Mouse (Mus musculus) heart, embryonic 14.5 days (tissue): ENCODE measurements around the gene Rai14. TPM values are rescaled to one million over a fixed set of nuclear protein-coding genes. Genes with fewer than 3 reads are reported as not detected.
A peak's percentile ranks its signal among the peaks of the same experiment; 100 is the strongest.

Experiments
- ATAC-seq: fragments of 200-750 bp; cut with Nextera tagmentation; 2 replicates; pipeline ENCODE4 v1.8.0; 2017; ENCODE audit warnings: low read depth, moderate TSS enrichment; ENCODE audit not compliant: insufficient number of reproducible peaks, insufficient read depth, low FRiP score
- H3K27ac ChIP-seq, 2 experiments: fragments of 200-500 bp in 1 of 2; fragments of 300-500 bp in 1 of 2; sonication (generic) in 1 of 2; replicated peaks in 1 of 2; 2 replicates each; pipeline ENCODE4 v1.5.1; 2012 to 2014; ENCODE audit warnings: low read depth in 2 of 2, low read length in 2 of 2, control low read depth in 1 of 2, mild to moderate bottlenecking in 1 of 2, mixed read lengths in 1 of 2; ENCODE audit not compliant: control insufficient read depth in 1 of 2, insufficient read depth in 1 of 2
- H3K27me3 ChIP-seq: fragments of 300-500 bp; sonication (generic); 2 replicates; pipeline ENCODE4 v1.6.1; 2014; ENCODE audit warnings: mild to moderate bottlenecking, low read length, control low read depth; ENCODE audit not compliant: control insufficient read depth, insufficient read depth
- H3K36me3 ChIP-seq: fragments of 300-500 bp; sonication (generic); 2 replicates; pipeline ENCODE4 v1.6.1; 2014; ENCODE audit warnings: mild to moderate bottlenecking, control low read depth, low read length, mixed read lengths; ENCODE audit not compliant: control insufficient read depth, insufficient read depth
- H3K4me1 ChIP-seq, 2 experiments: fragments of 200-500 bp in 1 of 2; fragments of 300-500 bp in 1 of 2; sonication (generic) in 1 of 2; 2 replicates each; pipeline ENCODE4 v1.6.1; 2012 to 2014; ENCODE audit warnings: low read length in 2 of 2, control low read depth in 1 of 2, mixed read lengths in 1 of 2; ENCODE audit not compliant: control insufficient read depth in 2 of 2, insufficient read depth in 2 of 2
- H3K4me2 ChIP-seq: fragments of 300-500 bp; sonication (generic); 2 replicates; pipeline ENCODE4 v1.6.1; 2014; ENCODE audit warnings: mild to moderate bottlenecking, low read length
- H3K4me3 ChIP-seq, 2 experiments: fragments of 200-500 bp in 1 of 2; fragments of 300-500 bp in 1 of 2; sonication (generic) in 1 of 2; 2 replicates each; pipeline ENCODE4 v1.5.1; 2012 to 2014; ENCODE audit warnings: low read length in 2 of 2, mild to moderate bottlenecking in 2 of 2, control low read depth in 1 of 2, low read depth in 1 of 2, moderate library complexity in 1 of 2; ENCODE audit not compliant: control insufficient read depth in 1 of 2, insufficient read depth in 1 of 2
- H3K9ac ChIP-seq: fragments of 300-500 bp; sonication (generic); 2 replicates; pipeline ENCODE4 v1.6.1; 2014; ENCODE audit warnings: mild to moderate bottlenecking, low read length
- H3K9me3 ChIP-seq: fragments of 300-500 bp; sonication (generic); 2 replicates; pipeline ENCODE4 v1.6.1; 2016; ENCODE audit warnings: low read length, control low read depth; ENCODE audit not compliant: control insufficient read depth
- WGBS: fragments of 180-500 bp; shearing (Covaris S2); extraction: QIAGEN DNeasy Blood & Tissue Kit; methylation state at CpG from one replicate; pipeline ENCODE4 v1.1.7; 2014; 5-methylcytosine and 5-hydroxymethylcytosine counted together
- polyA plus RNA-seq: library from polyadenylated mRNA; unstranded; fragments of >200 nt; fragmentation: Nextera tagmentation; extraction: Ambion mirVana; gene quantifications from 2 replicates; pipeline ENCODE4 v1.2.1, GENCODE M21; 2014

The Rai14 gene
- polyA plus RNA-seq, 1 experiment from 2014 or later, result 12.9 TPM

GRCm38 (mm10) chr15:10655151-10655905 is 59.1 kb downstream of the Rai14 start:
- Histone ChIP-seq H3K36me3 (no peaks in the 10 kb centered on the region), H3K27me3 (peaks cover 9% of the 10 kb centered on the region; the same call in 1 of the 2 replicates), H3K4me2 (no peak overlapping the region), H3K9me3 (no peaks in the 10 kb centered on the region), H3K9ac (no peak overlapping the region), H3K27ac (no peak overlapping the region), H3K4me3 (no peak overlapping the region), H3K4me1 (no peaks in the 10 kb centered on the region)
- WGBS, result 38% methylated on average over 8 of the region's 8 CpGs
- no peak for ATAC-seq

- no peak for ATAC-seq
- 88% methylated on average over 1 of the region's 1 CpGs for WGBS
These were observed 59.7 kb downstream of the Rai14 start for GRCm38 (mm10) chr15:10654696-10655095.

GRCm38 (mm10) chr15:10652931-10653475 is 61.4 kb downstream of the Rai14 start:
- H3K9ac ChIP-seq, result no peak overlapping the region
- 82% methylated on average over 2 of the region's 2 CpGs for WGBS
- ATAC-seq, result no peak

More at GRCm38 (mm10) chr15:10654696-10655095, 59.7 kb downstream of the Rai14 start:
- Histone ChIP-seq H3K4me3 (no peak overlapping the region), H3K4me1 (no peaks in the 10 kb centered on the region), H3K9me3 (no peaks in the 10 kb centered on the region), H3K27me3 (peaks cover 9% of the 10 kb centered on the region; the same call in 1 of the 2 replicates), H3K36me3 (no peaks in the 10 kb centered on the region), H3K4me2 (no peak overlapping the region), H3K27ac (no peak overlapping the region), H3K9ac (no peak overlapping the region)

GRCm38 (mm10) chr15:10648372-10649109 is 65.9 kb downstream of the Rai14 start:
- ATAC-seq, result peak; percentile 50; the same call in 1 of the 2 replicates
- Histone ChIP-seq H3K9ac (no peak overlapping the region), H3K27ac (0 out of 4 replicates have a peak overlapping the region, but pooled peaks of 1 of the 2 experiments have one; percentile 37)

More at GRCm38 (mm10) chr15:10652931-10653475, 61.4 kb downstream of the Rai14 start:
- peaks cover 0 to 3% of the 10 kb centered on the region in 2 experiments; a peak in 2 of 4 replicates for H3K4me1 ChIP-seq
- peaks cover 9% of the 10 kb centered on the region; the same call in 1 of the 2 replicates for H3K27me3 ChIP-seq
- no peak overlapping the region for H3K4me2 ChIP-seq
- no peaks in the 10 kb centered on the region for H3K36me3 ChIP-seq
- no peak overlapping the region for H3K27ac ChIP-seq
- no peaks in the 10 kb centered on the region for H3K9me3 ChIP-seq
- H3K4me3 ChIP-seq, result no peak overlapping the region

GRCm38 (mm10) chr15:10646297-10646696 is 68.1 kb downstream of the Rai14 start:
- no peaks in the 10 kb centered on the region for H3K9me3 ChIP-seq
- no peaks in the 10 kb centered on the region for H3K36me3 ChIP-seq
- peaks cover 4% of the 10 kb centered on the region for H3K27me3 ChIP-seq
- 74% methylated on average over 5 of the region's 5 CpGs for WGBS
- H3K4me2 ChIP-seq, result no peak overlapping the region
- H3K4me1 ChIP-seq, result peaks cover 0 to 8% of the 10 kb centered on the region in 2 experiments; a peak in 3 of 4 replicates
- ATAC-seq, result no peak
- no peak overlapping the region for H3K27ac ChIP-seq
- no peak overlapping the region for H3K4me3 ChIP-seq
- H3K9ac ChIP-seq, result no peak overlapping the region

More at GRCm38 (mm10) chr15:10648372-10649109, 65.9 kb downstream of the Rai14 start:
- 20% methylated on average over 6 of the region's 6 CpGs for WGBS
- Histone ChIP-seq H3K27me3 (peaks cover 4% of the 10 kb centered on the region), H3K4me3 (no peak overlapping the region), H3K4me2 (no peak overlapping the region), H3K4me1 (peaks cover 0 to 8% of the 10 kb centered on the region in 2 experiments; a peak in 3 of 4 replicates), H3K9me3 (no peaks in the 10 kb centered on the region), H3K36me3 (no peaks in the 10 kb centered on the region)

DNA sequence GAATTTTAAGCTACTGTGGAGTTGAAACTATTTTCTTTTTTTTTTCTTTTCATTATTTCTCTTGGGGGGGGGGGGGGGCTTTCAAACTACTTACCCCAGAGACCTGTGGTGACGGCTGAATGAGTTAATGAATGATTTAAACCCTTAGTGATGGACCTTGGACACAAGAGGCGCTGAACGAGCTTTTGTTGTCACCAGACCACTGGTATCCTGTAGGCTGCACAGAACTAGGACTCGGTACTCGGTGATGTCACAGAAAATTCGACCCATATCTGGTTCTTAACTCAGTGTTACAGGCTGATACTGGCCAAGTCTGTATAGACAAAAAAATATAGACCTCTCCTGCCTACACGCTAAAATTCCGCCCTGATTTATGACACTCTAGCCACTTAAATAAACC is 69.3 kb downstream of the Rai14 start:
- Histone ChIP-seq H3K4me2 (no peak overlapping the region), H3K36me3 (no peaks in the 10 kb centered on the region), H3K27ac (no peak overlapping the region), H3K9me3 (no peaks in the 10 kb centered on the region), H3K4me1 (peaks cover 0 to 8% of the 10 kb centered on the region in 2 experiments; a peak in 3 of 4 replicates), H3K9ac (no peak overlapping the region), H3K27me3 (peaks cover 4% of the 10 kb centered on the region), H3K4me3 (no peak overlapping the region)
- ATAC-seq, result no peak
- WGBS, result 66% methylated on average over 8 of the region's 8 CpGs

DNA sequence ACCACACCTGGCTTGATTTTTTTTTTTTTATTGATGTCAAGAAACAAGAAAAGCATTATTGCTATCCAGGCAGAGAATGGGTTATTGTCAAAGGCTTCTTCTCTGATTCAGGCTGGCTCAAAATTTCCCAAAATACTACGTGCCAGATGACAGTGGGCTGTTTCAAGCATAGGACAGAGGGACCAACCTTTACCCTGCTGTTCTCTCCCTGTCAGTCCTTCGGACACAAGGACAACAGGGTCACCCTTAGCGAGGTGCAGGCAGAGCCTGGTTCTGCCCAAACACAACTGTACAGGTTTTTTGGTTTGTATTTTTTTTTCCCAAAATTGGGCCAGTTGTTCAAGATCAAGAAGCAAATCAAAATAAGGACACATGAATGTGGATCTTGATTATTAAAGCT is 70.6 kb downstream of the Rai14 start:
- ATAC-seq, result no peak
- WGBS, result 75% methylated on average over 3 of the region's 3 CpGs

More for the DNA sequence above, 70.6 kb downstream of the Rai14 start:
- H3K4me3 ChIP-seq, result no peak overlapping the region
- no peaks in the 10 kb centered on the region for H3K9me3 ChIP-seq
- no peak overlapping the region for H3K4me2 ChIP-seq
- no peak overlapping the region for H3K27ac ChIP-seq
- H3K4me1 ChIP-seq, result peaks cover 0 to 8% of the 10 kb centered on the region in 2 experiments; a peak in 3 of 4 replicates
- H3K27me3 ChIP-seq, result peaks cover 4% of the 10 kb centered on the region
- H3K36me3 ChIP-seq, result no peaks in the 10 kb centered on the region
- H3K9ac ChIP-seq, result no peak overlapping the region
